Mouse (Mus musculus): ENCODE measurements around the gene Lamc2.

Lamc2 gene

DNA sequence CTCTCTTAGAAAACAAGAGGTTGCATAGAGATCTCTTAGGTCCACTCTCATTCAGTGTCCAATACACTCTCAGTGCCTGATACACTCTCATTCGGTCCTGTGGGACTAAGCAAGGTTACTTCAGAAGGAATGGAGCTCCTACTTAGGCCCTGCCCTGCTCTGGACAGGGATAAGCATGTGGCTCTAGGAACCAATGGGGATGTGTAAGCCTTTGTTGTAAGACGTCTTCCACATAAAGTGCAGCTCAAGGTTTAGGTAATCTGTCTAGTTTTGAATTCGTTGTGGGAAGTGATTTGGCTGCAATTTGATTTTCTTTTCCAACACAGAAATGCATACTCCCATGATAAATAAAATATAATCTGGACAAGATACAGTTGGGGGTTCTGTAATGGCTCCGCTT, 6.1 kb downstream of the Lamc2 start:
- DNase-seq (ENCODE audit: low spot score) = no peak

DNA sequence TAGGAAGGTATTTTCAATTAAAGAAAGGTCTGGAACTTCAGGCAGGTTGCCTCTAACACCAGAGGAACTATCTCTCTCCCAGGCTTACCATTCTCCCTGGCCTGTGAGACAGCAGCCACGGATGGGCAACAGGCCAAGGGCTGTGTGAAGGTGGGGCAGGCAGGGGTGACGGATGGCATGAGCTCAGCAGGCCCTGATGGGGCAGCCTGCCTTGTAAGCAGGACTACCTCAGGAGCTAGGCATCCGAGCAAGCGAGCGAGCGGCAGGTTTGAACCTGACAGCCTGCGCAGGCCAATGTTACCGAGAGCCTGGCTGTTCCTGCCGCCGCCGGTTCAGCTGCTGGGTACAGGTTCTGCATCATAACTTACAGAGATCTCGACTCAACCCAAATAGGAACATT, 11.4 kb downstream of the Lamc2 start:
- DNase-seq (ENCODE audit: low spot score) = no peak

DNA sequence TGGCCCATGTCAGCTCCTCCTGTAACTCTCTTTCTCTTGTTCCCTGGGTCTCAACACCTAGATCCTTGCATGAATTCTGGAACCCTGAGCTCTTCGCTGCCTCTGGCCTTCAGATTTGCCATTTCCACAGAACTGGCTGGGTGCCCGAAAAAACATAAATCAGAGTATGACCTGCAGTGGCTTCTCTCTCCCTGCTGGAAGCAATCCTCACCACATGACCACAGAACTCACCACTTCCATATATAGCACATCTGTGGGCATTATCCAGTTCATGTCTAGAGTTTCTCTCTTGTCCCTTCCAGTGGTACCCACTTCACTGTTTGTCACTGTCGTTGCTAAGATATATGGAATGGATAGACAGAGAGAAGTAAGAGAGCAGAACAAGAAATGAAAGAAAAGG, 13.0 kb downstream of the Lamc2 start:
- no peak for DNase-seq (ENCODE audit: low spot score)

DNA sequence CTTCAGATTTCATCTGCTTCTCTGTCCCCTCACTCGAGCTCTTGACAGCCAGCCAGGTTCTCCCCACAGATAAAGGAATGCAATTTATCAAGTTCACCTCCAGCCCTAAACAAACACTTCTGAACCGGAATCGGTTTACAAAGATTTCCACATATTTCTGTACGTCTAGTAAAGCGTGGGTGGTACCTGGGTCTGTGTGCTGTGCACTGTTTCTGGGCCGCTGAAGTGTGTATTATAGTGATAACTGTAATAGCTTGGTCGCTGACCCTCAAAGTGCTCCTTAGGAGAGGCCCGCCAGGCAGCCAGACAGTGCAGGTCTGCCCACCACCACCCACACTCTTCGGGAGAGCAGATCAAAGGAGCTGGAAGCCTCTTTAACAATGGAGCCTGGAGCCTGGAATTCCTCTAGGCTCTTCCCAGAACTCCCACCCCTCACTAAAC, 13.9 kb downstream of the Lamc2 start:
- DNase-seq (ENCODE audit: low spot score) = no peak

DNA sequence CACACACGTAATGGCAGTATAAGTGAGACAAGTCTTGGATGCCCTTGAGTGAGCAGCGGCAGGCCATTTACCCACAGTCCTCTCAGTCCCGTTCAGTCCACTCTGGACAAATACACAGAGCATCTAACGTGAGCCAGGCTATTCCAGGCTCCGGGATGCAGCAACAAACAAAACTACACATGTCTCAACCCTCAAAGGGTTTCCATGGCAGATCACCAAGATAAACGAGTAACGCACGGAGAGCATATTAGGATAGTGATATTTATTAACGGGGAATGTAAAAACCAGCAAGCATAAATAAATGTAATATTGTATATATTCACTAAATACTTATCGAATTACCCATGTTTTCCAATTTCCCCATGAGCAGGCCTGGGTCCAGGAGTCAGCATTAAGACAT, 15.2 kb downstream of the Lamc2 start:
- DNase-seq (ENCODE audit: low spot score) = no peak

DNA sequence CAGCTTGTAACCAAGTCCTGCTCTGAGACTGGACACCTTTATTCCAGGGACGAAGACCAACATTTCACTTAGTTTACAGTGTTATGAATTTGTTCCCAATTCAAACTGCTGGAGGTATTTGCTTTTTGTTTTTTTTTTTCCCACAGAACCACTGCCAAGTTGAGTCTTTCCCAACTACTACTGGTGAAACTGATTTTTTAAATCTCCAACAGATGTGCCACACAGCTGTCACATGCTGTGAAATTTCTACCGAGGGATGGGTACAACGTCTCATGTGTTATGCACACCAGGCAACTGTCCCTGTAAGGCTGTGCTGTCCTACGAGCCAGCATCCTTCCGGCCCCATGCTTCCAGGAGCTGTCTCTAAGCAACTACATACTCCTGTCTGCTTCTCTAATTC, 18.0 kb downstream of the Lamc2 start:
- DNase-seq (ENCODE audit: low spot score) = no peak

DNA sequence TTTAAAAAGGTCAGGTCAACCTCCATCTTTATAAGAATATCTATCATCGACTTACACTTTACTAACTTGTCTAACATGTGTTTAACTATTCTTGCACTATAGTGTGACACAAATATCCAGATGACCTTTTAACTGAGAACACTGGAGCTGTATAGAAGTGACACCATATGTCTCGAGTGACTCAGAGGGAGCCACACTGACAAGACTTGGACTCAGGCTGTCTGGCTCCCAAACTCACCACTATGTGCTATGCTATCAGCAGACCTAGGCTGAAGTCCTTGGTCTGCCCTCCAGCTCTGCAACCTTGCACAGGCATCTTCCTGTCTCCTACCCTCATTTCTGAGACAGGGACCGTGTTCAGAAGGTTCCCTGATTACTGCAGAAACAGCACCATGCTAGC, 22.4 kb downstream of the Lamc2 start:
- DNase-seq (ENCODE audit: low spot score) = no peak

DNA sequence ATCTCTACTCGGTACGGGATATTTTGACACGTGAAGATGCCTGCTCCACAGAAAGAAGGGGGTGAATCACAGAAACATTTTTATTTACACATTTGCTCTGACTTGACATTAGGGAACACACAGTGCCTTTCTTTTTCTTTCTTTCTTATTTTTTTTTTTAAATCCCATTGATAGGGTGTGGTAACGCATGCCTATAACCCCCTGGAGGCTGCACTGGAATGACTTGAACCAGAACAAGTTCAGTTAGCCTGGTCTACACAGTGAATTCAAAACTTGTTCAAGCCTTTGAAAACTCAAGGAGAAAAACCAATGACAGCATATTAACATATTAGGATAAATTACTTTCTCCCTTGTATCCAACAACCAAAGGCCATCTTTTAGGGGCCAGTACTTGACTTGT, 27.1 kb downstream of the Lamc2 start:
- no peak for DNase-seq (ENCODE audit: low spot score)

DNA sequence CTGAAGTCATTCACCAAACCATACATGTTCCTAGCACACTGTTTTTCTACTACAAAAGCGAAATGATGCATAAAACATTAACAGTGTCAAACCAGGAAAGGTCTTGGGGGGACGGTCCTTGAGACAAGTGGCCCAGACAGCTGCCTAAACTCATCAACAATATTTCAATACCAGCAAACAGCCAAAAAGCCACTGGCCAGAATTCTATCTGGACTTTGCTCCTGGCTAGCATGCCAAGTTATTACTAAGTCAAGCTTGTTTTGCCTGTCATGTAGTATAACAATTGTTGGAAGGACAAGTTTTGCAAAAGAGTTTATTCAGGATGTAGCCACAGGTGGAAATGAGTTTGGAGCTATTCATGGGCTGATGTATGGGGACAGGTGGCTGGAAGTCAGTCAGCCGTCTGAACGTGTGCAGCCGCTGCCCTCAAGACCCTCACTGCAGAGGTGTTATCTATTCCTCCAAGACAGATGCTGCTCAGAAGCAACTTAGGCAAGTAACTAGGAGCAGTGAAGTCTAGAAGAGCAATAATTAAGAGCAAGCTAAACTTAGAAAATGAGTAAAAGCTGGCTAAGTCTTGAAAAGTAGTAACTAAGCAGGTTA, 29.1 kb downstream of the Lamc2 start:
- DNase-seq (ENCODE audit: low spot score) = no peak

DNA sequence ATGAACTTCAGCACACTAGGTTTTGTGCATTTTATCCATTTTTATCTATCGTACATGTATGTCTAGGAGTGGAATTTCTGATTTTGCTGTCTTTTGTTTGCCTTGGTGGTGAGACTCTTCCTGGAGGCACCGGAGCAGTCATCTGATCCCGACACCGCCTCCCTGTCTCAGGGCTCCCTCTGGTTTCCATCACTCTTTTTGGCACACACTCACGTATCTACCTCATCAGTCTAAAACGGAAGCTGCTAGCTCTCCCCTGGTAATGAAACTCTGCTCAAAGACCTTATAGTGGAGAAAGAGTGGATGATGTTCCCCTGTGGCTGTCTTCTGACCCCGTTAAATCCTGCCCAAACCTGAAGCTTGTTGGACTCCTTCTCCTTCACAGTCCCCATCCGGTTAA, 30.9 kb downstream of the Lamc2 start:
- DNase-seq (ENCODE audit: low spot score) = no peak

DNA sequence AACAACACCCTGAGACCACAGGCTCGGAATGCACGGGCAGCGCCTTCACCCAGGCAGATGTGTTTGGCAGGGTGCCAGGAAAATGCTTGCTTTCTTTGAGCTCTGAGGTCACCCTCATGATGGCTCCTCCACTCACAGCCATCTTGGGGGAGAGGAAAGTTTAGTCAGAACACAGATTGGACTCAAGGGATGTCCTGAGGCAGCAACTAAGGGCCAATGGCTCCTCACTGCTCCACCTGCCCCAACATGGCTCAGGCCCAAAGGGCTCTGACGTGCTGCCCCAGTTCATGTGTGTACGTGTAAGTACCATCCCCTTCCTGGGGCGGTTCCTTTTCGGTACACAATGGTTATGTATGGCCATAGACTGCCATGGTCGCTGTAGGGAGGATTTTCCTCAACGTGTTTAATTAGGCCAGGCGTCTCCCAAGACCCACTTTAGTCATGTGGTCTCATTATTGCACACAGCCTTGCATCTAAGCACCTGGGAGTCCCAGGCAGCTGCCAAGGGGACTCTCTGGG, 32.6 kb downstream of the Lamc2 start:
- DNase-seq (ENCODE audit: low spot score) = no peak

DNA sequence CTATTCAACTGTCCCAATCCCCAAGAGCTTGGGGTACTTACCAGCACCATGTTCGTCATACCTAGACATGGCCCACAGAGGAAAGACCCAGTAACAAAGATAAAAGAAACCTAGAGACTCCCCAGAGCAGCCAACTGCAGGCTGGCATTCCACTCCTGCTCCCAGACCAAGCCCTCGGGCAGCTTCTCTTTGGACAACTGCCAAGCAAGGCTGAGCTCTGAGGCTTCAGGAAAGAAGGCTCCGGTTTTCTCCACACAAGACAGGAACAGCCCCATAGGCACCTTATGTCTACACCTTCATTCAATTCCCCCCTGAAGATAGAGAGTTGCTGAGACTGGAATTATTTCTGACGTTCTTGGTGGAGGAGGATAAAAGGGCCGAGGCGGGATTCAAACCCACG, 33.7 kb downstream of the Lamc2 start:
- DNase-seq (ENCODE audit: low spot score) = no peak

DNA sequence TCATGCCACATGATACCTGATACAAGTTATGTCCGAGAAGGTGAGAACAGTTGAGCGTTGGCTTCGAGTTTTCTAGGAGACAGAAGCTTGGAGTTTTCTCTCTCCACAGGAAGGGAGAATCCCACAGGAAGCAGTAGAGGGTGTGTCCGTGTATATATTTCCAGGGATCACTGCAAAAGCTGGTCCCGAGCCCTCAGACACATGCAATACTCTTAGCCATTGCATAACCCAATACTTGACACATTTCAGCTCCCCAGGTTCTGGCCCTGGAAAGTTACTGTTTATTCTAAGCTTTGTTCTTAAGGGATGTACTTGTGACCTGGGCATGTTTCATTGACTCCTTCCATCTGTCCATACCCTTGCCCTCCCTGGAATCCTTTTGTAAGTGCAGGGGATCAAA, 40.5 kb downstream of the Lamc2 start:
- DNase-seq (ENCODE audit: low spot score) = no peak

DNA sequence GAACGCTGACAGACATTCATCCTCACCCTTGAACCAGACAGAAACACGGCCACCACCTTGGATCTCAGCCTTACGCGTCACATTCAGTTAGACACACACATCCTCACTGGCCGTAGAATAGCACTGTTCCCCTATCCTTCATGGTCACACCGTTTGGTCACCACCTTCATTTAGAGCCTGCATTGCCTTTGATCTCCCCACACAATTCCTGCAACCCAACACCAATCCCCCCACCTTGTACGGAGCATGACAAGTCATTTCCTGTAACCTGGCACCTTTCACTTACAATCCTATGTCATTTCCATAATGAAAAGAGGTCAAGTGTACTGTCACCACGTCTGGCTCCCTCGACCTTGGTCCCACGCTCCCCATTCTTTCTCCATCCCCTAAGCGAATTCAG, 42.2 kb downstream of the Lamc2 start:
- DNase-seq (ENCODE audit: low spot score) = no peak

DNA sequence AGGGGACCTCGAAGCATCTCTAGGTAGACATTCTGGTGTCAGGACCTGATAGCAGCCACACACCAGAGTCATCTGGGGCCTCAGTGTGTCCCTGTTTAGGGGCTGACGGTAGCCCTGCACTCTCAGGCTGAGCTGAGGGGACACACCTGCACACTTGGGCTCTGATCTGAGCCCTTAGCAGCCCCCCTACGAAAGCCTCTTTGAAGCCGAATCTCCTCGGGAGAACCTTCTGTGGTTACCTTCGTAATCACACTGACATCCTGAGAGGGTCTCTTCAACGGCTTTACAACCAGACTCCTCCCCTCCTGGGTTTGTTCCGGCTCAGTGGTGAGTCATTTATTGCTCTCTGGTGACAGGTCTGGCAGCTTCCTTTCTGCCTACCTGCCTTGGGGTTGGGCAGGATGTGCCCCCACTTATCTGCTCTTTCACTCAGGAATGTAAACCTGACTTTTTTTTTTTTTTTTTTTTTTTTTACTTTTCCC, 45.5 kb downstream of the Lamc2 start:
- DNase-seq (ENCODE audit: low spot score) = peak; percentile 61

DNA sequence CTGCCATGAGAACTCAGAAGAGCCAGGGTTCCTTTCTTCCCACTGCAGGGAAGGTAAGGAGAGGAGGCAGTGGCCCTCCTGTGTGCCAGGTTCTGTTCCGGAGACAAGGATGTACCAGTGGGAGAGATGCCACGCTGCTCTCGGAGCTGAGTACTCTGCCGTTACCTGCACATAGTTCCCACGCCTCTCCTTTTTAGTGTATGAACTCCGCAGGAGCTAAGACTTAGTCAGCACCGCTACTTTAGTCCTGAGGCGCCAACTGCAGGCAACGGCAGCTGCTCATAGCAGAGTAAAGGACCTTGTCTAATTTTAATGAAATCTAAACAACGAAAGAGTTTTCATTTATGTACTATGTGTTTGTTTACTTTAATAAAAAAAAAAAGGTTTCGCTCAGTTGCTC, 46.0 kb downstream of the Lamc2 start:
- DNase-seq (ENCODE audit: low spot score) = no peak

DNA sequence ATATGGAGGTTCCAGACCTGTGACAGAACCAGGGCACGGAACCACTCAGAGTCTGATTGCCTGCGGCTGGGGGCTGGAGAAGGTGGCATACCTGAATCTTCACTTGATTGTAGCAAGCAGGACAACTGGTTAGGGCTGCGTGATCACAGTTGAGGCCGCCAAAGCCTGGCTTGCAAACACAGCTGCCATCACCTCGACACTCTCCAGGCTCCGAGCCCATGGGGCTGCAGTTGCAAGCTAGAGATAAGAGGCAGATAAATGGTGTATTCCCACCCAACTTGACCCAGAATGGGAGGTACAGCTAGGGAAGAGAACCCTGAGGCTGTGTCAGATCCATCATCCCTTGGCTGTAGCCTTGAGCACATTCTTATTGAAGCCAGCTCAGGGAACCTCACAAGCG, 46.6 kb downstream of the Lamc2 start:
- DNase-seq (ENCODE audit: low spot score) = no peak

DNA sequence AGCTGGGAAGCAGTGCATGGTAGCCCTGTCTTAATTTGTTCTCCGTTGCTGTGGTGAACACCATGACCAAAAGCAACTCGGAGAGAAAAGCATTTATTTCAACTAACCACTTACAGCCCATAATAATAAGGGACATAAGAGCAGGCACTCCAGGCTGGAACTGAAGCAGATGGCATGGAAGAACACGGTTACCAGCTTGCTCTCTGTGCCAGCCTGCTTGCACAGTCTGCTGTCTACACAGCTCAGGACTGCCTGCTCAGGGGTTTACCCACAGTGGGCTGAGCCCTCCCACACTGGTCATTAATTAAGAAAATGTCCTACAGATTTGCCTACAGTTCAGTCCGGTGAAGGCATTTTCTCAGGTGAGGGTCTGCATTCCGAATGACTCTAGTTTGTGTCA, 47.8 kb downstream of the Lamc2 start:
- no peak for DNase-seq (ENCODE audit: low spot score)

DNA sequence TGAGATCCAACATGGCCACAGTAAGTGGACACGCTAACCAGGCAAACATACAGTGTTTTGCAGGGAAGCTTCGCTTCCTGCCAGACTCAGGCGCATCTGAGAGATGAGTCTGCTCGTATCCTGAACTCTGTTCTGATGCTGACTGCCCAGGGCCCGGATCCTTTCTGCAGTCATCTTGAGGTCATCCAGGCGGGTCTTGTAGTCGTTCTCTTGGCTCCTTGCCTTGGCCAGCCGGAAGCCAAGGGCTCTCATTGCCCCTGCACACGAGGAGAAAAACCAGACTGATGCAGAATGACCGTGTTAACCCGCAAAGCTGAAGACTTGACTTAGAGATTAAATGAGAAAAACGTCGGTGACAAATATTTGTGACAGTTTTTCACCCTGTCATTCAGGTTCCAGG, 49.6 kb downstream of the Lamc2 start:
- DNase-seq (ENCODE audit: low spot score) = no peak

DNA sequence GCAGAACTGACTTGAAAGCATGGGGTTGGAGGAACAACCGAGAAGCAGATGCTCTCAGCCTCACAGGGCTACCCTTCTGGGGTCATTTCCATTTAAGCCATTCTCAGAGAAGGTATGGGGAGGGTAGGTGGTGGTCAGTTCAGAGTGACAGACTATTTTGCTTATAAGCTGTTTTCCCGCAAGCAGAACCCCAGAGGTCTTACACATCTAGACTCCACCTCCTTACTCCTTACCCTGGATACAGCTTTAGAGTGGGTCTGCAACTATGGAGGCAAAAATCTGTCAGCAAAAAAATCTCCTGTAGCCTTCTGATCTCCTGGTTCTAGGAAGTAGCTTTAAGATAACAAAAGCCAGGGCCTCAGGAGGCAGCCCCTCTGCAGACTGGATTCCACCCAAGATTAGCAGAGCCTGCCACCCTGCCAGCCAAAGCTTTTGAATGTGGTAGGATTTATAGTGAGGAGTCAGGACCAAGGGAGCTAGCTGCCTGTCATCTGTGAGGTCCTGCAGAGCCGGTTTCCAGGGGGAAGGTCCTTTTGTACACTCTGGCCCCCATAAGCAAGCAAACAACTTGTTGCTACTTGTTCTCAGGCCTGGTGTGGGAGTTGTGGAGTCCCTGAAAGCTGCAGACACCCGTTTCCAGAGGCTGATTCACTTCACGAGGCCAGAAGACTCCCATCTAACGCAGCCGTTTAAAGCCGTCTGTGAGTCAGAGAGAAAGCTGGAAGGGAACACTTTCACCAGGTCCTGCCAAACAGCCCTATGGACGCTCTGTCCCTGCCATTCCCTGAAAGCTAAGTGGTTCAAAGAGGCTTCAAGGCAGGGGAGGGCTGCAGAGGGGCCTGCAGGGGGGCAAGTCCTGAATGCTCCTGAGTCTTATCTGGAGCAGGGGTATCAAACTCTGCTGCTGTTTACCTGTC, 52.1 kb downstream of the Lamc2 start:
- DNase-seq (ENCODE audit: low spot score) = no peak

DNA sequence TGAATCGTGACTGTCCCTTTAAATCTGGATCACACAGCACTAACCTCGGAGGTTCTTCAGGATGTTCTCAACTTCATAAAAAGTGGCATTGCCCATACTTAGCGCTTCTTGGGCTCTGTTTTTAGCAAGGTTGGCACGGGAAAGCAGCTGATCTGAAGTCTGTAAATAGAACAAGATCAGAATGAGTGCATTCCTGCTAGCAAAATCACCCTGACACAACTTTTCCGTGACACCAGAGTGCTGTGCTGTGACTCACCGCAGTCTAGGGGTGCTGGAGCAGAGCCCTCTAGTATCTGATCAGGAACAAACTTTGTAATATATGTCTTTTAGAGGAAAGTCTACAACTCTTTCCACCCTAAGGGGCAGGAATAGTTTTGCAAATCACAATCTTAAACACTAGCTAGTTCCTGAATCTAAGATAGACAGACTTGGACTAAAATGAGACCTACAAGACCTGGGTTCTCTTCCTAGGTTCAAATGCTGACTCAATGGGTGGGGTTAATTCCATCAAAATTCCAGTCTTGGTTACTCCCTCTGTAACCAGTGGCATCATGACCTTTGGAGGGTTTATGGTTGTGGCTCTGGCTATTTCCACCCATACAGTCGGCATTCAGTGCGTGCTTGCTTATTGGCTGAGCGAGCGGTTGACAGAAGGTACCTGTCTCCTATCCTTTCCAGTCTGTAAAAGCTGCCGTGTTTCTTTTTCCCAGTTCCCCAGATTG, 56.1 kb downstream of the Lamc2 start:
- no peak for DNase-seq (ENCODE audit: low spot score)

DNA sequence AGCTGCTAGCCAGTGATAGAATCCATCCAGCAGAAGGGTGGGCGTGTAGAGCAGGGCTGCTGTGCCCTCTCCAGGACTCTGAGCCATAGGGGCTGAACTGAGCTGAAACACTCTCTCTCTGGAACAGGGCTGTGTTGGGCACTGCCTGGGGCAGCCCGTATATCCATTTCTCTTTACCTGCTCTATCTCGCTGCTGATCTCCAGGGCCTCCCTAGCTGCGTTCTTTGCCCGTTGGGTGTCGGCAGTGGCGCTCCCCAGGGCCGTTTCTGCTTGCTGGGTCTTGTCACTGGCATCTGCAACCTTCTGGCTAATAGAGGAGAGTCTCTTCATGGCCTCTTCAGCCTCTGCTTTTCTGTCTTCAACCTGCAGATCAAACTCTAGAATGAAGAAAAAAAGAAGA, 57.5 kb downstream of the Lamc2 start:
- no peak for DNase-seq (ENCODE audit: low spot score)

DNA sequence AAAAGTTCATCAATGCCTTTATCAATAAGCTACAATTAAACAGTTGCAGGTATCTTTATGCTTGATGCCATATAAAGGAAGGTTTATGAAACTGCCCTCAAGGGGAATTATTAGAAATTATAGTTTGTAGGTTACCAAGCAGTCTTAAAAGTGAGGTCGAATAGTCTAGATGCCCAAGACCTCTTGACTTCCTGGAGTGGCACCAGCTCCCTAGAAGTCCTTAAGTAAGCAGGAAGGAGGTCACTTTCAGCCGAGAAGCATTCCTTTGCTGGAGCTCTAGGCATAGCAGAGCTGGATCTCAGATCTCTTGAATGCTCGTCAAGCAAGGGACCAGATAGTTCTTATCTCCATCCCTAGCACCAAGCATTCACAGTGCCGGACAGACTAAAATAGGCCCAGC, 58.6 kb downstream of the Lamc2 start:
- DNase-seq (ENCODE audit: low spot score) = no peak

Data from T-cell, adult 2 months (primary cell).